25 mouse cellular contexts compared by ENCODE assay signal in genomic region chr10:108837434-108837833, GRCm38 (mm10).
"Had no signal": no experiment of that assay in that cellular context is flagged by ENCODE, and none has a peak within 500 bp of the region (broad histone marks: within the 10 kb centered on the region; RNA-seq: fewer than 3 reads in every experiment).

No protein-coding gene starts in this region.

- ATAC-seq: hindbrain, embryonic 16.5 days; inflammation-experienced regulatory T-cells, adult 6 months; intestine, embryonic 15.5 days; intestine, postnatal 0 days; liver, embryonic 12.5 days had no signal

- H3K4me1 ChIP-seq: heart, embryonic 10.5 days; heart, embryonic 12.5 days; hindbrain, embryonic 10.5 days; hindbrain, embryonic 12.5 days; intestine, embryonic 15.5 days; limb, embryonic 13.5 days; limb, embryonic 15.5 days; liver, embryonic 12.5 days had no signal

- H3K27me3 ChIP-seq: heart, embryonic 12.5 days; hindbrain, embryonic 12.5 days; intestine, embryonic 15.5 days; limb, embryonic 13.5 days; limb, embryonic 15.5 days; liver, embryonic 12.5 days had no signal

- DNase-seq: gastrocnemius, adult 2 months; gastrocnemius, postnatal 10 days; gastrocnemius, postnatal 25 days; heart, adult 18-20 months; heart, postnatal 10 days; heart, postnatal 4 days; kidney, adult 18-20 months; kidney, adult 8-10 months; kidney, postnatal 10 days; kidney, postnatal 36 days; layer of hippocampus, postnatal 36 days; left cerebral cortex, postnatal 4 days had no signal

- H3K4me2 ChIP-seq: heart, embryonic 12.5 days; hindbrain, embryonic 12.5 days; hindbrain, embryonic 14.5 days; intestine, embryonic 15.5 days; limb, embryonic 13.5 days; limb, embryonic 15.5 days; liver, embryonic 12.5 days had no signal

- H3K36me3 ChIP-seq: heart, embryonic 10.5 days; heart, embryonic 12.5 days; hindbrain, embryonic 10.5 days; hindbrain, embryonic 12.5 days; intestine, embryonic 15.5 days; limb, embryonic 13.5 days; limb, embryonic 15.5 days; liver, embryonic 12.5 days had no signal

- H3K9me3 ChIP-seq: heart, embryonic 10.5 days; heart, embryonic 12.5 days; hindbrain, embryonic 10.5 days; hindbrain, embryonic 12.5 days; intestine, embryonic 15.5 days; limb, embryonic 13.5 days; limb, embryonic 15.5 days; liver, embryonic 12.5 days had no signal

- H3K9ac ChIP-seq: heart, embryonic 12.5 days; hindbrain, embryonic 12.5 days; hindbrain, embryonic 14.5 days; intestine, embryonic 15.5 days; limb, embryonic 13.5 days; limb, embryonic 15.5 days; liver, embryonic 12.5 days; liver, embryonic 14.5 days had no signal

- H3K27ac ChIP-seq: gastrocnemius, adult 2 months; heart, embryonic 10.5 days; hindbrain, embryonic 10.5 days; hindbrain, embryonic 12.5 days; hindbrain, embryonic 14.5 days; intestine, embryonic 15.5 days; limb, embryonic 13.5 days; limb, embryonic 15.5 days; liver, embryonic 12.5 days; liver, embryonic 14.5 days had no signal

- H3K4me3 ChIP-seq: gastrocnemius, adult 2 months; heart, embryonic 10.5 days; heart, embryonic 12.5 days; hindbrain, embryonic 10.5 days; hindbrain, embryonic 12.5 days; intestine, embryonic 15.5 days; limb, embryonic 13.5 days; limb, embryonic 15.5 days; liver, embryonic 12.5 days had no signal
